Mouse (Mus musculus): ENCODE data around the gene D230025D16Rik. TPM values are rescaled to one million over a fixed set of nuclear protein-coding genes. Genes with fewer than 3 reads are reported as not detected.

The D230025D16Rik gene
- 70.0 TPM for polyA plus RNA-seq (2014; fragmentation: Illumina TruSeq; extraction: RNeasy Lipid Tissue Mini Kit (QIAGEN cat#74804); ENCODE audit: low read depth, low replicate concordance)

GRCm38 (mm10) chr8:105224413-105225271, at the start of gene D230025D16Rik:
Gene D230025D16Rik (plus strand): TSS chr8:105225145.

DNA sequence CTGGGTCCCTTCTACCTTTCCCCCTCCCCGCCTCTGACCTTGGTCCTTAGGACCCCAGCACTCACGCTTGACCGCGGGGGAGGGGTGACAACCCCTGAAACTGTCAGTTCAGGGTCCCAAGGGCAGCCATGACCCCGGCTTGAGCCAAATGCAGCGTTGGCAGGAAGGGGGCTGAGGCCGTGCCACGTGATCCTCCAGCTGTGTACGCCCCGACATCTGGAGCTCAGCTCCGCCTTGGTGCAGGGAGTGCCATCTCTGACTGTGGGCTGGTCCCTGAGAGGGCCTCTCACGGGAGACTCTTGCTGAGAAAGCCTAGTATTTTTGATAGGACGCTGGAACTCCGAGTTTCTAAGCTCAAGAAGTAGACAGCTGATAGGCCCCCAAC, 30.0 kb downstream of the D230025D16Rik start, which contains the start of gene B3gnt9:
TSS of gene B3gnt9 (minus strand) at position 188 of the 385 bp plus-strand sequence.

GRCm38 (mm10) chr8:105264024-105264982, 39.4 kb downstream of the D230025D16Rik start, which contains the start of the genes Tradd and Fbxl8:
Gene Tradd (minus strand): TSS chr8:105264609.
Gene Fbxl8 (plus strand): TSS chr8:105264648.

DNA sequence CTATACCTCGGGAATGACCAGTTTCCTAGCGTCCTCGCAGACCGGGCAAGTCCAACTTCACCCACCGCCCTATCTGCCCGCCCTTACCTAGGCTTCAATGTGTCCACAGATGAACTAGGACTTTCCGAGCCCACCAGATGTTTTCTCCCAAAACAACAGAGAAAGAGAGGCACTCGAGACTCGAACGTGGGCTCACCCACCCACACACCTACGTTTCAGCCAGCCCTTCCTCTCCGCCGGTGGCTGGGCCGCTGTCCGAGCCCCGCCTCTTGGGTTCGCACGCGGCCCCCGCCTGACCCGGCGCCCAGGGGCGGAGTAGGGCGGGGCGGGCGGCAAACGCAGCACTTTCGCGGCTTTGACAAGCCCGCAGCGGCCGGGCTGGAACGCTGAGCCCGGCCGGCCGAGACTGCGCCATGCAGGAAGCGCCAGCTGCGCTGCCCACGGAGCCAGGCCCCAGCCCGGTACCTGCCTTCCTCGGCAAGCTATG, 44.6 kb downstream of the D230025D16Rik start, which contains the start of gene Hsf4:
TSS of gene Hsf4 (plus strand) at position 341 of the 487 bp plus-strand sequence.

DNA sequence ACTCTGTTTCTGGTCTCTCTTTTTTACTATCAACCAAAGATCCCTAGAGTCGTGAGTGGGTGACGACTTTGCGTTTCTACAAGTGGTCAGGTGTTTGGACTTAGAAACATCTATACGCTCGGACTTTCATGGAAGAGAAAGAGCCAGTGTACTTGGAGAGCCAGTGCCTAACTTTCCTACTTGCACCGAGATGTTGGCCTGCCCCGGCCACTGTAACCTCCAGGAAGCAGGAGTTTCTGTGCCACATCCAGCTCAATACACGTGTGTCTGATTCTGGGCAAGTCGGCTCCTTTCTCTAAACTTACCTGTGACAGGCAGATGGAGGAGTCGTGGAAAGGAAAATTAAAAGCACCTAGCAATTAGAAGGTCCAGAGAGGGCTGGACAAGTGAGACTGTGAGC, 50.9 kb downstream of the D230025D16Rik start, which contains the start of gene Nol3:
TSS of gene Nol3 (plus strand) at position 301 of the 400 bp plus-strand sequence.

DNA sequence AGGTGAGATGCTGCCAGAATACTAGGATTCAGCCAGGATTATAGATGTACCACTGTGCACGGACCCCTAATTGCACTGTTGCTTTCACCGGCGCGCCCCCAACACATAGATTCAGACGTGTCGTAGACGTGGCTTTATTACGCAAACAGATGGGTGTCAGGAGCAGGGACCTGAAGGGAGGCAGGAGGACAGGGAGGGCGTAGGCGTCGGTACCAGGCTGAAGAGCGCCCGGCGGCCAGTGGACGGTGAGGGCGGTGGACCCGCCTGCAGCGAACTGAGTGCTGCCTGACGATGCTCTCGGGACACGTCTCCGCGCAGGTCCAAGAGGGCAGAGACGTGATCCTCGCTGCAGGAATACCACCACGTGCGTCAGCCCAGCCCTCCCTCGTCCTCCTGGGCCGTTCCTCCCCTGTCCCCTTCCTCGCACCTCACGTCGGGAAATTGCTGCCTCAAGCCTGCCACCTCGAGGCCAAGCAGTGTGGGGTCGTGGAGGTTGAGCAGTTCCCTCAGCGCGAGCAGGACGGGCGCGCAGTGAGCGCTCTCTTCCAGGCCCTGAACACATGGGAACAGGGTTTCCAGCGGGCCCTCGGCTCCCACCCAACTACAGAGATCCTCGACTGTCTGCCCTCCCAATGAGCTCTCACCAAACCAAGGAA, 65.0 kb downstream of the D230025D16Rik start, which contains the start of gene 4931428F04Rik:
TSS of gene 4931428F04Rik (minus strand) at position 60 of the 656 bp plus-strand sequence.

GRCm38 (mm10) chr8:105295895-105296573, 71.1 kb downstream of the D230025D16Rik start, which contains the start of gene Exoc3l:
Gene Exoc3l (minus strand): TSS chr8:105296101.

DNA sequence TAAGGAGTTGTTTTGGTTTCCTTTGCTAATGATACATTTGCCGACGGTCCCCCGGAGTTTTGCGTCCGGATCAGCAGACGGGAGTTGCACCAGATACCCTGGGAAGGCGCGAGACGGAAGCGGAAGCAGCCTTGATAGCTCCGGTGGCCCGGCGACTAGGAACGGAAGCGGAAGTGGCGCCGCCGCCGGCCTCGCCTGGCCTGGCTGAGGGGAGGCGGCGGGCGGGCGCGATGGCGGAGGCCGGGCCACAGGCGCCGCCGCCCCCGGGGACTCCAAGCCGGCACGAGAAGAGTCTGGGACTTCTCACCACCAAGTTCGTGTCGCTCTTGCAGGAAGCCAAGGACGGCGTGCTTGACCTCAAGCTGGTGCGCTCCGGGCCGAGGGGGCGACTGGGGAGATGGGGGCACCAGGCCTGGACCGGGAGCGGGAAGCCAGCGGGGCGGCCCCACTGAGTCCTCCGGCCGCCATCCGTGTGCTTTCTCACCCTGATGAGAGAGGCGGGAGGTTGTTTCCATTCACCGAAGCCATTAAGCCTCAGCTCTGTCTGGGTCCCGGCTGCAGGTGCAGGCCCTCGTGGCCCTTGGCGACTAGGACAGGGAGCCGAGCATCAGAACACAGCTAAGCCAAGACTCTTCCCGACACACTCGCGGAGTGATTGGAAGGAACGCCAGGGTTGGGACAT, 72.7 kb downstream of the D230025D16Rik start, which contains the start of gene E2f4:
TSS of gene E2f4 (plus strand) at position 153 of the 682 bp plus-strand sequence.

Other genes with a start within 250 kb of the D230025D16Rik start
- not detected for gene Ces2h, start 224.3 kb upstream of the D230025D16Rik start, polyA plus RNA-seq (2014; fragmentation: Illumina TruSeq; extraction: RNeasy Lipid Tissue Mini Kit (QIAGEN cat#74804); ENCODE audit: low read depth, low replicate concordance)
- not detected for gene Ces3a, start 176.5 kb upstream of the D230025D16Rik start, polyA plus RNA-seq (2014; fragmentation: Illumina TruSeq; extraction: RNeasy Lipid Tissue Mini Kit (QIAGEN cat#74804); ENCODE audit: low read depth, low replicate concordance)
- gene Ces3b, start 141.4 kb upstream of the D230025D16Rik start, polyA plus RNA-seq (2014; fragmentation: Illumina TruSeq; extraction: RNeasy Lipid Tissue Mini Kit (QIAGEN cat#74804); ENCODE audit: low read depth, low replicate concordance): not detected
- not detected for gene Ces4a, start 93.3 kb upstream of the D230025D16Rik start, polyA plus RNA-seq (2014; fragmentation: Illumina TruSeq; extraction: RNeasy Lipid Tissue Mini Kit (QIAGEN cat#74804); ENCODE audit: low read depth, low replicate concordance)
- gene Cbfb, start 54.5 kb upstream of the D230025D16Rik start, polyA plus RNA-seq (2014; fragmentation: Illumina TruSeq; extraction: RNeasy Lipid Tissue Mini Kit (QIAGEN cat#74804); ENCODE audit: low read depth, low replicate concordance): 305 TPM
- gene B3gnt9, start 30.0 kb downstream of the D230025D16Rik start, polyA plus RNA-seq (2014; fragmentation: Illumina TruSeq; extraction: RNeasy Lipid Tissue Mini Kit (QIAGEN cat#74804); ENCODE audit: low read depth, low replicate concordance): 1.6 TPM
- 1.2 TPM for gene Tradd, start 39.5 kb downstream of the D230025D16Rik start, polyA plus RNA-seq (2014; fragmentation: Illumina TruSeq; extraction: RNeasy Lipid Tissue Mini Kit (QIAGEN cat#74804); ENCODE audit: low read depth, low replicate concordance)
- gene Fbxl8, start 39.5 kb downstream of the D230025D16Rik start, polyA plus RNA-seq (2014; fragmentation: Illumina TruSeq; extraction: RNeasy Lipid Tissue Mini Kit (QIAGEN cat#74804); ENCODE audit: low read depth, low replicate concordance): not detected
- gene Hsf4, start 44.7 kb downstream of the D230025D16Rik start, polyA plus RNA-seq (2014; fragmentation: Illumina TruSeq; extraction: RNeasy Lipid Tissue Mini Kit (QIAGEN cat#74804); ENCODE audit: low read depth, low replicate concordance): not detected
- 1.4 TPM for gene Nol3, start 51.0 kb downstream of the D230025D16Rik start, polyA plus RNA-seq (2014; fragmentation: Illumina TruSeq; extraction: RNeasy Lipid Tissue Mini Kit (QIAGEN cat#74804); ENCODE audit: low read depth, low replicate concordance)
- gene 4931428F04Rik, start 64.7 kb downstream of the D230025D16Rik start, polyA plus RNA-seq (2014; fragmentation: Illumina TruSeq; extraction: RNeasy Lipid Tissue Mini Kit (QIAGEN cat#74804); ENCODE audit: low read depth, low replicate concordance): 0.70 TPM
- gene Exoc3l, start 71.0 kb downstream of the D230025D16Rik start, polyA plus RNA-seq (2014; fragmentation: Illumina TruSeq; extraction: RNeasy Lipid Tissue Mini Kit (QIAGEN cat#74804); ENCODE audit: low read depth, low replicate concordance): not detected
- 5.1 TPM for gene E2f4, start 72.5 kb downstream of the D230025D16Rik start, polyA plus RNA-seq (2014; fragmentation: Illumina TruSeq; extraction: RNeasy Lipid Tissue Mini Kit (QIAGEN cat#74804); ENCODE audit: low read depth, low replicate concordance)
- gene Elmo3, start 80.5 kb downstream of the D230025D16Rik start, polyA plus RNA-seq (2014; fragmentation: Illumina TruSeq; extraction: RNeasy Lipid Tissue Mini Kit (QIAGEN cat#74804); ENCODE audit: low read depth, low replicate concordance): 1.0 TPM
- not detected for gene Lrrc29, start 101.1 kb downstream of the D230025D16Rik start, polyA plus RNA-seq (2014; fragmentation: Illumina TruSeq; extraction: RNeasy Lipid Tissue Mini Kit (QIAGEN cat#74804); ENCODE audit: low read depth, low replicate concordance)
- gene Tmem208, start 101.2 kb downstream of the D230025D16Rik start, polyA plus RNA-seq (2014; fragmentation: Illumina TruSeq; extraction: RNeasy Lipid Tissue Mini Kit (QIAGEN cat#74804); ENCODE audit: low read depth, low replicate concordance): 5.9 TPM
- gene Fhod1, start 122.8 kb downstream of the D230025D16Rik start, polyA plus RNA-seq (2014; fragmentation: Illumina TruSeq; extraction: RNeasy Lipid Tissue Mini Kit (QIAGEN cat#74804); ENCODE audit: low read depth, low replicate concordance): 0.64 TPM
- not detected for gene Slc9a5, start 123.7 kb downstream of the D230025D16Rik start, polyA plus RNA-seq (2014; fragmentation: Illumina TruSeq; extraction: RNeasy Lipid Tissue Mini Kit (QIAGEN cat#74804); ENCODE audit: low read depth, low replicate concordance)
- gene Plekhg4, start 148.1 kb downstream of the D230025D16Rik start, polyA plus RNA-seq (2014; fragmentation: Illumina TruSeq; extraction: RNeasy Lipid Tissue Mini Kit (QIAGEN cat#74804); ENCODE audit: low read depth, low replicate concordance): not detected
- not detected for gene Kctd19, start 188.4 kb downstream of the D230025D16Rik start, polyA plus RNA-seq (2014; fragmentation: Illumina TruSeq; extraction: RNeasy Lipid Tissue Mini Kit (QIAGEN cat#74804); ENCODE audit: low read depth, low replicate concordance)
- gene Lrrc36, start 188.4 kb downstream of the D230025D16Rik start, polyA plus RNA-seq (2014; fragmentation: Illumina TruSeq; extraction: RNeasy Lipid Tissue Mini Kit (QIAGEN cat#74804); ENCODE audit: low read depth, low replicate concordance): 1.2 TPM
- gene Tppp3, start 246.4 kb downstream of the D230025D16Rik start, polyA plus RNA-seq (2014; fragmentation: Illumina TruSeq; extraction: RNeasy Lipid Tissue Mini Kit (QIAGEN cat#74804); ENCODE audit: low read depth, low replicate concordance): not detected